Mouse (Mus musculus) brain, adult 2 months (tissue): Measurements from ENCODE around the gene Tbck.

Experiments used
- DNase-seq: peaks from one replicate; pipeline ENCODE4 v3.0.0; 2011; ENCODE audit warnings: low read depth, low spot score

Tbck gene

GRCm38 (mm10) chr3:132756274-132756673, 72.3 kb downstream of the Tbck start:
- DNase-seq = no peak

DNA sequence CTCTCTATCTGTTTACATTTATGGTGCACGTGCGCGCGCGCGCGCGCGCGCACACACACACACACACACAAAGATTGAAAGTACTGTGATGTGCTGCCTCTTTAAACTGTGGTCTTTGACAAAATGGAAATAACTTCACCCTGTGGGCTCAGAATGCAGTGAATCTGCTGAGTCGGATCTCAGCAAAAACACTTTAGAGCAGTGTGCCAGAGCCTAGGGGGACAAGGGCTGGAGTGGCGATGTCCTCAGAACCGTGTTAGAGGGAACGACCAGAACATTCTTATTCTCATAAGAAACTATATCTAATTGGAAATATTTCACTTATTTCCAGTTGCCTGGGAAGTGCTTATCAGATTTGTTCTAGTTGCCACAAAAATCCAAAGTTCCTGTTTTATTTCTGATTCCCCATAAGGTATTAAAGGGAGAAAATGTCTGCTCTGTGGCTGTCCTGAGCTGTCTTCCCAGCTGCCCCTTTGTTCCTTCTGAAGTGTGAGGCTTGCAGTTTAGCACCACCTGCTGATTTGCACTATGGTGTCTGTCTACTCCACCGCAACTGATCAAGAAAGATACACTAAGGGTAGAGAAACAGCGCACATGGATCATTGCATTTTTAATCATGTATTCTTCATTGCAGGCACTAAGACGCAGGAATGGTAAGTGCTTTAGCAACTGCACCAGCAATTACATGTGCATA, 82.2 kb downstream of the Tbck start:
- DNase-seq = no peak

- no peak for DNase-seq
These were observed 88.1 kb downstream of the Tbck start for GRCm38 (mm10) chr3:132772054-132772453.

GRCm38 (mm10) chr3:132776686-132777085, 92.7 kb downstream of the Tbck start:
- DNase-seq = no peak

GRCm38 (mm10) chr3:132781103-132781502, 97.2 kb downstream of the Tbck start:
- no peak for DNase-seq

DNA sequence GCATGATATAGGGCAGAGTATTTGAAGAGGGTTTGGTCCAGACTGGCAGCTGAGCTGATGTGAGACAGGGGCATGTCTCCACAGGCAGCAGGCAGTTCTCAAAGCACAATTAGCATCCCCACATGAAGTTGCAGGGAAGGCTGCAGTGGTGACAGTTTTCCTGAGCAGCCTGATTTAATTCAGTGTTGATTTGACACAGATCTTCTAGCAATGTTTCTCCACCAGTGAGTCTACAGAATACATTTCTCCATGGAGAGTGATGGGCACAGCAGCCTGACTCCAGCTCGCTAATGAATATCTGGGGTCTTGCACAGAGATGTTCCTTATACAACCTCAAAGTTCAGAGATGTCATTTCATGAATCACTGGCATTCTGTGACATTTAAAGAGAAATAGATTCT, 99.1 kb downstream of the Tbck start:
- DNase-seq = peak; percentile 16

GRCm38 (mm10) chr3:132784732-132785131, 100.8 kb downstream of the Tbck start:
- no peak for DNase-seq

- DNase-seq = no peak
These were observed 102.7 kb downstream of the Tbck start for GRCm38 (mm10) chr3:132786690-132787089.

- no peak for DNase-seq
These were observed 103.8 kb downstream of the Tbck start for GRCm38 (mm10) chr3:132787775-132788174.

GRCm38 (mm10) chr3:132791140-132791539, 107.2 kb downstream of the Tbck start:
- no peak for DNase-seq

DNA sequence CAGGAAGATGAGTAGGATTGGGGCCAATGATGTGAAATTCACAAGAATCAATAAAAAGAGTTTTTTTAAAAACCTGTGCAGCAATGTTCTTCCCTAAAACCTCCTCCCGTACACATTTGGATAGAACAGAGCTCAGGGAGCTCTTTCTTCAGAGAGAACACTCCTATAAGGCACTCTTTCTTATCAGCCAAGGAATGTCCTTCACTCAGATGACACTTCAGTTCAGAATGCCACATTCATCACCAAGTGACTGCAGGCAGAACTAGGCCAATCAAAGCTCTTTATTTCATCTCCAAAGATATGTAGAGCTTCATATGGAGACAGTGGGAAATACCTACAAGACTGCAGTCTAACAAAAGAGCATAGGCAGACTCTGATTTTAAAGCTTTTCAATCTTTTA, 116.3 kb downstream of the Tbck start:
- no peak for DNase-seq

GRCm38 (mm10) chr3:132801910-132802309, 118.0 kb downstream of the Tbck start:
- DNase-seq = no peak

DNA sequence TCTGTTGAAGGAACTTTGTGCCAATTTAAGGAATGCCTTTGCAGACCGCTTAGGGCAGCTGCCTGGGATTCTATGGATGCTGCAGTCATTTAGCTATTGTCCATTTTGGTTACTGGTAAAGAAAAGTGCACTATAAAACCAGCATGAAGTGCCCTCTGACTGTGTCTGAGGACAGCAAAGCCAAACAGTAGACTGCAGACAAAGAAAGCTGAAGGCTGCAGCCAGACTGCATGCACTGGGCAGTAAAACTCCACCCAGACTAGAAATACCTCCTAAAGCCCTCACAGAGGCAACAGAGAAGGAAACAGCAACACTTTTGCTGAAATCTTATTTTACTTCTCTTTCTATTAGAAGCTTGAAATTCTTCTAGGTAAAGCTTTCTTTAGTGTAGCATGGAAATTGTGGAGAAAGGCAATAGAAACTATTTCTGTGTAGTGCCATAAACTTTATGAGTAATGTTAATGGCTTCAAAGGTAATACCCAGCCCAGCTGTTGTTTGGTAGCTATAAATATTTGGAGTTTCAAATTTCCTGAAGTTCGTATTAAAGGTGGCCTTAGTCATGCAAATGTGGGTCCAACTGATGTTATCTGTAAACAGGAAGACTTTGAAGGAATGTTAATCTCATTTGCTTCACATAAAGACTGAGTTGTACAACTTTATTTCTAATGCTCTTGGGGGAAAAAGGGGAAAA, 124.1 kb downstream of the Tbck start:
- DNase-seq = no peak

- DNase-seq = peak; percentile 36
These were observed 125.0 kb downstream of the Tbck start for GRCm38 (mm10) chr3:132808951-132809350.

DNA sequence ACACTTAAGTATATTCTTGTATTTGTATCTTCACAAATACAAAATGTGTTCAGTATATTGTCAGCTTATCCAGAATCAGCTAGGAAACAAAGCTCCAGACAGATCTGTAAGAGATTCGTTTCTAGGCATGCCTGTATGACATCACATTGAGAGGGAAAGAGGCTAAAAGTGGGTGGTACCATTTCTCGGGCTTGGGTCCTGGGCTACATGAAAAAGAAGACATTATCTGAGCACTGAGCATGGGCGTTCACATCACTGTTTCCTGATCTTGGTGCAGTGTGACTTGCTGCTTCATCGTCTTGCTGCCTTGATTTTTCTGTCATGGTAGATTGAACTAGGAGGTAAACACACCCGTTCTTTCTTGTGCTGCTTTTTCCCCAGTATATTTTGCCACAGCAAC, 127.8 kb downstream of the Tbck start:
- DNase-seq = no peak

DNA sequence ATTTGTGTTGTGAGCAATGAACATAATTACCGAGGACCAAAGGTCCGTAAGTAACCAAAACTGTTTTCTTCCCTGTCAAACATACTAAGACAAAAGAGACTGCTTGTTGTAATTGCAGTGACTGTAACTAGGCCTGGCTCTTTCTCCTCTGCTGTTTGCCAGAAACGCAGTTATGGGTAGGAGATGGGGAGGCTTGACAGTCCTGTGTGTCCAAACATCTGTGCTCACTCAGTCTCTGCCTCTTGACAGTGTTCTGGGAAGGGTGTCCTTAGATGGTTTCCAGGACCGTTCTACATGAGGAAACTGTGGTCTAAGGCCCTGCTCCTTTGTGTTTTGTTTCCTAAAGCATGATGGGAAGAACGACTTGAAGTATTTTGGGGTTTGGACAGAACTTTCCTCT, 128.4 kb downstream of the Tbck start:
- no peak for DNase-seq

DNA sequence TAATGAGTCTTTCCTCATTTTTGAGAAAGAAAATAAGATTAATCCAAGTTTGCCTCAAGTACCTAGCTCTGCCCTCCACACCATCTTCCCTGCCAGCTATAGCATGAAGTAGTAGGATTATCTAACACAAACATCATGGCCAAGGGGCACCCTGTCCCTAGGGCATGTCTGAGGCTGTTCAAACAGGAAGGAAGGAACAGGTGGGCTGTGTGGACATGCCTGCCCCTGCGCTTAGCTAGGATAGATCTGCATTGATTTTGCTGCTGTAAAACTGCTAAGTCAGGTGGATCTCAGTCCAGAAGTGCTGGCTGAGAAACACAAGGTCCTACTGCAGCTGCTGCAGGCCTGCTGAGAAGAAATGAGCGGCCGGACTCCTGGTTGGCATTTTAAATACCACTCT, 129.2 kb downstream of the Tbck start:
- DNase-seq = no peak

GRCm38 (mm10) chr3:132813706-132814497, 130.0 kb downstream of the Tbck start:
- DNase-seq = no peak

DNA sequence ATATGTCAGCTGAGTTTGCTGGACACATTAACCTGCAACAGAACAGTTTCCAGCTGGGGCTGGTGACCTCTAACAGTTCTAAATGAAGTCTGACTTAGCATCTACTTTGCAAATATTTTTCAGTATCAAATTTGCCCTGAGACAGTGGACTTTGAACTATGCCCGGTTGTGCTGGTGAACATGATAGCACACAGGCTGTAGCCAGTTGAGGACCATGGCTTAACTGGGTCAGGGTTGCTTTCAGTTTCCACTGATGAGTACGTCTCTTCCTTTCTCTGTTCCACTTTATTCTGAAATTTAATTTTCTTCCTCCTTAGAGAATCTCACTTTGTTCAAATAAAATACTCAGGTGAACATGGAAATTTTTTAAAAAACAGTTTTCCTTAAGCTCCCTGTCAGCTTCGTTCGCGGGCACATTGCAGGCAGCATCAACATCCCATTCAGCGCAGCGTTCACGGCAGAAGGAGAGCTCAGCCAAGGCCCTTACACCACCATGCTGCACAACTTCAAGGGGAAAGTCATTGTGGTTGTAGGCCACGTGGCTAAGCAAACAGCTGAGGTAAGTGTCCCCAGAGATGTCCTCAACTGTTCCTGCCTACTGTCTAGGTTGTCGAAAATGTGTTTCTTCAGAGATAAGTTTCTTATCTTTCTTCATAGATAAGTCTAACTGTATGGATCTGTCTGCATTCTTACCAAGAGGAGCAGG, 131.0 kb downstream of the Tbck start:
- no peak for DNase-seq

GRCm38 (mm10) chr3:132815497-132816326, 131.8 kb downstream of the Tbck start:
- DNase-seq = no peak

GRCm38 (mm10) chr3:132819408-132819807, 135.5 kb downstream of the Tbck start:
- DNase-seq = no peak
